Mouse (Mus musculus) mature B cell (primary cell): ENCODE results near the gene Ddn.
"Not testable (repeated sequence)": the region's sequence is repeated elsewhere in the genome, so short reads cannot be mapped to it uniquely, and the experiment has no call there.

Experiments used
- in situ Hi-C: fragments of 300-500 bp; cut with MboI; formaldehyde crosslinking; loops from 2 replicates; pipeline ENCODE4 v1.14.3; 2019

Gene Ddn

GRCm38 (mm10) chr15:98831684-98832035 is 22.4 kb upstream of the Ddn start:
- in situ Hi-C loops: no loop called here

- in situ Hi-C loops: no loop called here
Observed at GRCm38 (mm10) chr15:98830736-98831683, 21.7 kb upstream of the Ddn start, which contains the start of gene Prkag1. Prkag1 (minus strand) TSS chr15:98831521.

- in situ Hi-C loops: no loop called here
Observed at GRCm38 (mm10) chr15:98827611-98828011, 18.3 kb upstream of the Ddn start.

- in situ Hi-C loops: no loop called here
Observed at GRCm38 (mm10) chr15:98823434-98823833, 14.1 kb upstream of the Ddn start.

- in situ Hi-C loops: no loop called here
Observed at GRCm38 (mm10) chr15:98822147-98822546, 12.9 kb upstream of the Ddn start.

GRCm38 (mm10) chr15:98821403-98821802 is 12.1 kb upstream of the Ddn start:
- in situ Hi-C loops: no loop called here

GRCm38 (mm10) chr15:98820937-98821336 is 11.6 kb upstream of the Ddn start:
- in situ Hi-C loops: no loop called here

- in situ Hi-C loops: no loop called here
Observed at GRCm38 (mm10) chr15:98818171-98818570, 8.9 kb upstream of the Ddn start.

GRCm38 (mm10) chr15:98812741-98813424 is 3.6 kb upstream of the Ddn start:
- in situ Hi-C loops: no loop called here

- in situ Hi-C loops: not testable (repeated sequence)
Observed at GRCm38 (mm10) chr15:98810212-98810611, 922 bp upstream of the Ddn start.

GRCm38 (mm10) chr15:98808651-98809134 is 597 bp downstream of the Ddn start:
- in situ Hi-C loops: no loop called here

- in situ Hi-C loops: no loop called here
Observed at GRCm38 (mm10) chr15:98807895-98808650, 1.2 kb downstream of the Ddn start.

GRCm38 (mm10) chr15:98806809-98807770 is 2.2 kb downstream of the Ddn start:
- in situ Hi-C loops: no loop called here

GRCm38 (mm10) chr15:98806071-98806808 is 3.0 kb downstream of the Ddn start:
- in situ Hi-C loops: no loop called here

GRCm38 (mm10) chr15:98805324-98806040 is 3.8 kb downstream of the Ddn start:
- in situ Hi-C loops: no loop called here

GRCm38 (mm10) chr15:98804054-98804453 is 5.2 kb downstream of the Ddn start:
- in situ Hi-C loops: no loop called here

GRCm38 (mm10) chr15:98802926-98803325 is 6.4 kb downstream of the Ddn start:
- in situ Hi-C loops: no loop called here

GRCm38 (mm10) chr15:98799396-98799795 is 9.9 kb downstream of the Ddn start:
- in situ Hi-C loops: no loop called here

GRCm38 (mm10) chr15:98798903-98799302 is 10.4 kb downstream of the Ddn start:
- in situ Hi-C loops: no loop called here
